Mouse (Mus musculus) left cerebral cortex, adult 8-10 months (tissue): ENCODE results near the gene Slc24a2. TPM values are rescaled to one million over a fixed set of nuclear protein-coding genes. Genes with fewer than 3 reads are reported as not detected.
A peak's percentile ranks its signal among the peaks of the same experiment; 100 is the strongest.

Experiments
- DNase-seq, 2 experiments: peaks; one replicate each; pipeline ENCODE4 v3.0.0; 2022; ENCODE audit warnings: low spot score in 2 of 2
- total RNA-seq, 4 experiments: library from RNA; stranded (reverse); gene quantifications; 2 replicates each; pipeline ENCODE4 v1.2.4; 2022

Gene Slc24a2
- total RNA-seq, result 100 to 1,000 TPM; 276 to 350 (median 321) TPM

- peak; percentile 56 to 62 for DNase-seq
These were observed at the start of gene Slc24a2 for GRCm38 (mm10) chr4:87229960-87230551. TSS of gene Slc24a2 (minus strand) at chr4:87230477.

GRCm38 (mm10) chr4:87274825-87275224 is 44.5 kb upstream of the Slc24a2 start:
- DNase-seq, result no peak

GRCm38 (mm10) chr4:87274276-87274675 is 44.0 kb upstream of the Slc24a2 start:
- DNase-seq, result no peak

- peak; percentile 8 to 84 for DNase-seq
These were observed 43.2 kb upstream of the Slc24a2 start for GRCm38 (mm10) chr4:87273476-87273875.

- DNase-seq, result no peak
These were observed 885 bp downstream of the Slc24a2 start for GRCm38 (mm10) chr4:87229224-87229959.

- DNase-seq, result no peak
These were observed 8.7 kb downstream of the Slc24a2 start for GRCm38 (mm10) chr4:87221586-87221985.

GRCm38 (mm10) chr4:87218196-87218595 is 12.1 kb downstream of the Slc24a2 start:
- DNase-seq, result no peak

GRCm38 (mm10) chr4:87211344-87211978 is 18.8 kb downstream of the Slc24a2 start:
- DNase-seq, result no peak

GRCm38 (mm10) chr4:87210533-87210932 is 19.7 kb downstream of the Slc24a2 start:
- no peak for DNase-seq

- DNase-seq, result no peak
These were observed 28.2 kb downstream of the Slc24a2 start for GRCm38 (mm10) chr4:87202081-87202480.

- DNase-seq, result no peak
These were observed 29.0 kb downstream of the Slc24a2 start for GRCm38 (mm10) chr4:87201229-87201628.

- DNase-seq, result no peak
These were observed 45.9 kb downstream of the Slc24a2 start for GRCm38 (mm10) chr4:87184147-87184930.

GRCm38 (mm10) chr4:87177116-87177515 is 53.2 kb downstream of the Slc24a2 start:
- DNase-seq, result no peak

- DNase-seq, result no peak
These were observed 66.3 kb downstream of the Slc24a2 start for GRCm38 (mm10) chr4:87163945-87164344.

GRCm38 (mm10) chr4:87158053-87158452 is 72.2 kb downstream of the Slc24a2 start:
- no peak for DNase-seq

GRCm38 (mm10) chr4:87151990-87152389 is 78.3 kb downstream of the Slc24a2 start:
- DNase-seq, result peak in 1 of 2 experiments; percentile 60

- no peak for DNase-seq
These were observed 80.7 kb downstream of the Slc24a2 start for GRCm38 (mm10) chr4:87149584-87149983.

GRCm38 (mm10) chr4:87141590-87142365 is 88.5 kb downstream of the Slc24a2 start:
- peak in 1 of 2 experiments; percentile 65 for DNase-seq

GRCm38 (mm10) chr4:87140901-87141300 is 89.4 kb downstream of the Slc24a2 start:
- peak; percentile 22 to 55 for DNase-seq

GRCm38 (mm10) chr4:87132525-87132924 is 97.8 kb downstream of the Slc24a2 start:
- DNase-seq, result no peak

GRCm38 (mm10) chr4:87126756-87127155 is 103.5 kb downstream of the Slc24a2 start:
- DNase-seq, result peak in 1 of 2 experiments; percentile 67
